Mouse (Mus musculus) cerebellum, adult 2 months (tissue): ENCODE results near the gene Hoxd1.

Experiments used
- CTCF ChIP-seq: fragments of 200-500 bp; IDR thresholded peaks from 2 replicates; pipeline ENCODE4 v1.5.1; 2011; ENCODE audit warnings: low read depth, mild to moderate bottlenecking, control low read depth, low read length, moderate library complexity, borderline replicate concordance; ENCODE audit not compliant: insufficient read depth
- POLR2A ChIP-seq: fragments of 200-500 bp; IDR thresholded peaks from 2 replicates; pipeline ENCODE4 v1.6.1; 2011; ENCODE audit warnings: low read length, control low read depth, borderline replicate concordance; ENCODE audit not compliant: insufficient read depth

DNA sequence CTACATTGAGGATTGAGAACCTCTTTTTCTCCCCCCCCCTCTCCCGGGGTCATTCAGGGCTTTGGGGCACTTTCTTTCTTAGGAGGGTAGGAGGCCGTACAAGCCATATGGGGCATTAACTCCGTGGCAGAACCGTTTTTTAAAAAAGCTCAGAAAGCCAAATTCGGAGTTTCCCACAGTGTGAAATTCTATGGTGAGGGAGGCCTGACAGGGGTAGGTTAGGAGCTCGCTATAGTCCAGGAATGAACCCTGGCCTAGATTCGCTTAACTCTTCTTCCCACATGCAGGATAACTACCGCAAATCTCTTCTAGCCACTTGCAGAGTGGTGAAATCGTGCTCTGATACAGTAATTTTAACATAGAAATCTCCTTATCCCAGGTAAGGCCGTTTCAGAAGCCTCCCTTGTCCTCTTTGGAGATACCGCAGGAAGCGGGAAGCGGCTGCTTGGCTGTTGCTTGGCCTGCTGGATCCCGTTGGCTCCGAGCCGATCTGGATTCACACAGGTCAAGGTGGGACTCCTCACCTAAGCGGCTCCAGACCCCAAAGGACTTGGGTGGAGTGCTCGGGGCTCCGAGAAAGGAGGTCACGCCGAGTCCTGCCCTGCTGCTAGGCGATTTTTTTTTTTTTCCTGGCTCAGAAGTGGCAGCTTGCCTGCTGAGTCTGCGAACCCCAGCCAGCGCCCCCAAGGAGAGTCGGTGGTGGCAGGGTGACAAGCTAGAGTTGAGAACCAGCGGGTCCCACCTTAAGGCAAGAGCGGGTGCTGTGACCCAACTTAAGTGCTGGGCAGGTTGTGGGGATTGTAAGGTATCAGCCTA, 27.6 kb upstream of the Hoxd1 start:
- no peak for TF ChIP-seq CTCF
- TF ChIP-seq POLR2A, result no peak
